Comparison of ENCODE assay signal across 17 mouse cellular contexts in genomic region chr9:24178744-24179143, GRCm38 (mm10).
DNase-seq lines count a peak whose midpoint lies in the region; ATAC-seq and TF ChIP-seq lines count a peak whose summit lies in the region.
"Had no signal": no experiment of that assay in that cellular context is flagged by ENCODE, and none has a peak within 500 bp of the region (broad histone marks: within the 10 kb centered on the region; RNA-seq: fewer than 3 reads in every experiment).

No protein-coding gene starts in this region.

- no peak overlapping the region for H3K4me2 ChIP-seq in forebrain, embryonic 14.5 days (ENCODE audit: low read length)
- no peak overlapping the region for H3K4me2 ChIP-seq in midbrain, embryonic 11.5 days
- H3K4me2 ChIP-seq in forebrain, embryonic 16.5 days (ENCODE audit: low read length), result no peak overlapping the region
- no peak overlapping the region for H3K4me2 ChIP-seq in kidney, embryonic 14.5 days (replicated peaks; ENCODE audit: low read depth, low read length)
- no peak overlapping the region for H3K4me2 ChIP-seq in intestine, postnatal 0 days (replicated peaks; ENCODE audit: low read depth)
- H3K4me2 ChIP-seq: embryonic facial prominence, embryonic 12.5 days had no signal

- 0 out of 2 replicates have a peak overlapping the region, but pooled peaks have one; percentile 15 for H3K27ac ChIP-seq in forebrain, embryonic 14.5 days (ENCODE audit: low read depth, low read length)
- no peak overlapping the region for H3K27ac ChIP-seq in forebrain, embryonic 10.5 days
- H3K27ac ChIP-seq in midbrain, embryonic 11.5 days (ENCODE audit: low read depth, low read length), result no peak overlapping the region
- no peak overlapping the region for H3K27ac ChIP-seq in midbrain, embryonic 10.5 days (replicated peaks)
- peak overlapping the region; percentile 77 for H3K27ac ChIP-seq in forebrain, embryonic 16.5 days (ENCODE audit: low read length)
- H3K27ac ChIP-seq in kidney, embryonic 14.5 days (ENCODE audit: low read depth, low read length), result no peak overlapping the region
- no peak overlapping the region for H3K27ac ChIP-seq in intestine, postnatal 0 days (ENCODE audit: low read depth, low read length)
- H3K27ac ChIP-seq: embryonic facial prominence, embryonic 10.5 days; embryonic facial prominence, embryonic 12.5 days had no signal

- H3K9me3 ChIP-seq in forebrain, embryonic 14.5 days (replicated peaks; ENCODE audit: control insufficient read depth, low read length), result no peaks in the 10 kb centered on the region
- no peaks in the 10 kb centered on the region for H3K9me3 ChIP-seq in forebrain, embryonic 10.5 days
- H3K9me3 ChIP-seq in midbrain, embryonic 11.5 days (ENCODE audit: control insufficient read depth, low read length), result no peaks in the 10 kb centered on the region
- no peaks in the 10 kb centered on the region for H3K9me3 ChIP-seq in midbrain, embryonic 10.5 days (replicated peaks)
- no peaks in the 10 kb centered on the region for H3K9me3 ChIP-seq in forebrain, embryonic 16.5 days (ENCODE audit: control insufficient read depth, low read length)
- no peaks in the 10 kb centered on the region for H3K9me3 ChIP-seq in kidney, embryonic 14.5 days (ENCODE audit: control insufficient read depth, low read length)
- H3K9me3 ChIP-seq in intestine, postnatal 0 days (ENCODE audit: control insufficient read depth), result no peaks in the 10 kb centered on the region
- H3K9me3 ChIP-seq: embryonic facial prominence, embryonic 10.5 days; embryonic facial prominence, embryonic 12.5 days had no signal

- H3K4me1 ChIP-seq in forebrain, embryonic 14.5 days (ENCODE audit: control insufficient read depth, insufficient read depth, low read length), result no peaks in the 10 kb centered on the region
- no peaks in the 10 kb centered on the region for H3K4me1 ChIP-seq in forebrain, embryonic 10.5 days
- H3K4me1 ChIP-seq in midbrain, embryonic 11.5 days (ENCODE audit: control insufficient read depth, insufficient read depth, low read length), result no peaks in the 10 kb centered on the region
- H3K4me1 ChIP-seq in midbrain, embryonic 10.5 days, result no peaks in the 10 kb centered on the region
- 0 out of 2 replicates have a peak, but pooled peaks cover 2% of the 10 kb centered on the region for H3K4me1 ChIP-seq in forebrain, embryonic 16.5 days (replicated peaks; ENCODE audit: control insufficient read depth, insufficient read depth, low read length)
- no peaks in the 10 kb centered on the region for H3K4me1 ChIP-seq in kidney, embryonic 14.5 days (ENCODE audit: control insufficient read depth, insufficient read depth, low read length)
- H3K4me1 ChIP-seq in intestine, postnatal 0 days (replicated peaks; ENCODE audit: control insufficient read depth, insufficient read depth, low read length), result no peaks in the 10 kb centered on the region
- H3K4me1 ChIP-seq: embryonic facial prominence, embryonic 10.5 days; embryonic facial prominence, embryonic 12.5 days had no signal

- H3K9ac ChIP-seq in forebrain, embryonic 14.5 days (ENCODE audit: low read length), result no peak overlapping the region
- H3K9ac ChIP-seq in midbrain, embryonic 11.5 days (ENCODE audit: low read length), result no peak overlapping the region
- H3K9ac ChIP-seq in forebrain, embryonic 16.5 days (replicated peaks; ENCODE audit: low read depth, low read length), result no peak overlapping the region
- H3K9ac ChIP-seq in kidney, embryonic 14.5 days (ENCODE audit: low read depth, low read length), result no peak overlapping the region
- no peak overlapping the region for H3K9ac ChIP-seq in intestine, postnatal 0 days (ENCODE audit: low read depth, low read length)
- H3K9ac ChIP-seq: embryonic facial prominence, embryonic 12.5 days had no signal

- no peaks in the 10 kb centered on the region for H3K36me3 ChIP-seq in forebrain, embryonic 14.5 days (ENCODE audit: control insufficient read depth, insufficient read depth, low read length)
- H3K36me3 ChIP-seq in forebrain, embryonic 10.5 days (replicated peaks), result no peaks in the 10 kb centered on the region
- no peaks in the 10 kb centered on the region for H3K36me3 ChIP-seq in midbrain, embryonic 11.5 days (ENCODE audit: control insufficient read depth, insufficient read depth, low read length)
- H3K36me3 ChIP-seq in midbrain, embryonic 10.5 days, result no peaks in the 10 kb centered on the region
- no peaks in the 10 kb centered on the region for H3K36me3 ChIP-seq in forebrain, embryonic 16.5 days (ENCODE audit: control insufficient read depth, insufficient read depth)
- H3K36me3 ChIP-seq in kidney, embryonic 14.5 days (ENCODE audit: control insufficient read depth, insufficient read depth, low read length), result no peaks in the 10 kb centered on the region
- H3K36me3 ChIP-seq in intestine, postnatal 0 days (ENCODE audit: control insufficient read depth, insufficient read depth), result no peaks in the 10 kb centered on the region
- H3K36me3 ChIP-seq: embryonic facial prominence, embryonic 10.5 days; embryonic facial prominence, embryonic 12.5 days had no signal

- TF ChIP-seq CTCF in intestine, postnatal 0 days (IDR thresholded peaks at IDR 0.05; ENCODE audit: low read depth), result no peak

- ATAC-seq in forebrain, embryonic 14.5 days, result peak; percentile 69
- ATAC-seq in midbrain, embryonic 11.5 days (ENCODE audit: low FRiP score), result peak; percentile 46; the same call in 1 of the 2 replicates
- ATAC-seq in forebrain, embryonic 16.5 days, result peak; percentile 65
- ATAC-seq in kidney, embryonic 14.5 days (ENCODE audit: low FRiP score, low TSS enrichment), result no peak
- no peak for ATAC-seq in intestine, postnatal 0 days

- DNase-seq in forebrain, embryonic 14.5 days (ENCODE audit: low spot score), result peak; percentile 64
- no peak for DNase-seq in forebrain, embryonic 10.5 days (ENCODE audit: extremely low spot score, low spot score)
- no peak for DNase-seq in midbrain, embryonic 11.5 days (ENCODE audit: low spot score, missing footprints)
- no peak for DNase-seq in midbrain, embryonic 10.5 days (ENCODE audit: low spot score)
- DNase-seq: adrenal gland, adult 2 months; adrenal gland, postnatal 10 days; adrenal gland, postnatal 25 days; cerebellum, adult 11-12 months; cerebellum, adult 2 months; cerebellum, adult 9-10 months; cerebellum, postnatal 10 days; cerebellum, postnatal 25 days had no signal

- no peaks in the 10 kb centered on the region for H3K27me3 ChIP-seq in forebrain, embryonic 14.5 days (replicated peaks; ENCODE audit: control insufficient read depth, insufficient read depth, low read length)
- H3K27me3 ChIP-seq in forebrain, embryonic 10.5 days (ENCODE audit: poor library complexity, severe bottlenecking), result no peaks in the 10 kb centered on the region
- no peaks in the 10 kb centered on the region for H3K27me3 ChIP-seq in midbrain, embryonic 11.5 days (ENCODE audit: control insufficient read depth, insufficient read depth, low read length)
- H3K27me3 ChIP-seq in midbrain, embryonic 10.5 days (ENCODE audit: low read depth, poor library complexity, severe bottlenecking), result no peaks in the 10 kb centered on the region
- no peaks in the 10 kb centered on the region for H3K27me3 ChIP-seq in forebrain, embryonic 16.5 days (replicated peaks; ENCODE audit: control insufficient read depth, insufficient read depth, low read length)
- H3K27me3 ChIP-seq in kidney, embryonic 14.5 days (ENCODE audit: control insufficient read depth, insufficient read depth, low read length), result no peaks in the 10 kb centered on the region
- no peaks in the 10 kb centered on the region for H3K27me3 ChIP-seq in intestine, postnatal 0 days (replicated peaks; ENCODE audit: control insufficient read depth, insufficient read depth, low read length)
- H3K27me3 ChIP-seq: embryonic facial prominence, embryonic 12.5 days had no signal

- no peak overlapping the region for H3K4me3 ChIP-seq in forebrain, embryonic 14.5 days (ENCODE audit: low read depth, low read length)
- H3K4me3 ChIP-seq in forebrain, embryonic 10.5 days, result no peak overlapping the region
- H3K4me3 ChIP-seq in midbrain, embryonic 11.5 days (ENCODE audit: low read depth, low read length), result no peak overlapping the region
- H3K4me3 ChIP-seq in midbrain, embryonic 10.5 days, result no peak overlapping the region
- no peak overlapping the region for H3K4me3 ChIP-seq in forebrain, embryonic 16.5 days (replicated peaks; ENCODE audit: low read length)
- H3K4me3 ChIP-seq in kidney, embryonic 14.5 days (ENCODE audit: low read length), result no peak overlapping the region
- H3K4me3 ChIP-seq in intestine, postnatal 0 days (ENCODE audit: low read depth, low read length), result no peak overlapping the region
- H3K4me3 ChIP-seq: embryonic facial prominence, embryonic 10.5 days; embryonic facial prominence, embryonic 12.5 days had no signal

- 61% methylated on average over 2 of the region's 2 CpGs for WGBS in forebrain, embryonic 14.5 days
- WGBS in forebrain, embryonic 10.5 days, result 90% methylated on average over 2 of the region's 2 CpGs
- WGBS in midbrain, embryonic 11.5 days, result 85% methylated on average over 2 of the region's 2 CpGs
- 86% methylated on average over 2 of the region's 2 CpGs for WGBS in midbrain, embryonic 10.5 days
- WGBS in forebrain, embryonic 16.5 days, result 58% methylated on average over 2 of the region's 2 CpGs
- WGBS in kidney, embryonic 14.5 days, result 92% methylated on average over 2 of the region's 2 CpGs
- 94% methylated on average over 2 of the region's 2 CpGs for WGBS in intestine, postnatal 0 days

Comparison
In these comparisons a context has a peak if more than half of its experiments do, and no peak if none do; other contexts are left out.
1. H3K27ac ChIP-seq: peak in forebrain, embryonic 14.5 days (single experiment) and forebrain, embryonic 16.5 days (single experiment); none in forebrain, embryonic 10.5 days (single experiment), midbrain, embryonic 11.5 days (single experiment), midbrain, embryonic 10.5 days (single experiment), kidney, embryonic 14.5 days (single experiment) and intestine, postnatal 0 days (single experiment).
2. ATAC-seq: peak in forebrain, embryonic 14.5 days (single experiment), midbrain, embryonic 11.5 days (single experiment) and forebrain, embryonic 16.5 days (single experiment); none in kidney, embryonic 14.5 days (single experiment) and intestine, postnatal 0 days (single experiment).